Mouse (Mus musculus): ENCODE data around the gene Kif19a.
A peak's percentile ranks its signal among the peaks of the same experiment; 100 is the strongest.

The Kif19a gene

DNA sequence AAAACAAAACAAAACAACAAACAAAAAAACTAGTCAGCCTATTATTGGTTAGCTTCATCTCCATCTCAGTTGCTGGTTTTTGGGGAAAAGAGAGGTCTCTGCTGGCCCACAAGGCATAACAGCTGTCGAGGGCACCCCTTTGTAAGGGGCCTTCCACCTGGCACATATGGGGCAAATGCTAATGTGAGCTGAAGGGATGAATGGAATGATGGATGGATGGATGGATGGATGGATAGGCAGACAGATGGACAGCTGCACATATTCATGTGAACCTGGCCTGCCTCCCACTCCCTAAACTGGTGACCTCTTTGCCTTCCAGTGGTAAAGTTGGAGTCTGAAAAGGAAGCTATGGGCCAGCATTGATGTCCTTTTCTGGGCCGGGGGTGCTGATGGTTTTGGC, 41.8 kb downstream of the Kif19a start:
- DNase-seq (ENCODE audit: low read depth, low spot score): no peak

- DNase-seq (ENCODE audit: low read depth, low spot score): no peak
These were observed 42.7 kb downstream of the Kif19a start for GRCm38 (mm10) chr11:114807686-114808427.

- DNase-seq (ENCODE audit: low read depth, low spot score): no peak
These were observed 44.2 kb downstream of the Kif19a start for GRCm38 (mm10) chr11:114809371-114809770.

DNA sequence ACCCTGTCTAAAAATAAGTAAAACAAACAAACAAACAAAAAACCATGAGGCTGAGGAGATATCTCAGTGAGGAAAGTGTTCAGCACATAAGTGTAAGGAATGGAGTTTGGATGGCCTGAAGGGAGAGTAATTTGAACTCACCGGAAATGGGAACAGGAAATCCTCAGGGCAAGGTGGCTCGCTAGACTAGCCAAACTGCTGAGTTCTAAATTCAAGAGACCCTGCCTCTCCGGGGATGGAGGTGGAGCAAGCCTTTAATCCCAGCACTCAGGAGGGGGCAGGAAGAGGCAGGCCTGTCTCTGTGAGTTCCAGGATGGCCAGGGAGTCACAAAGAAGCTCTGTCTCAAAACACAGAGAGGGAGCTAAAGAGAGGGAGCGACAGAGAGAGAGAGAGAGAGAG, 45.2 kb downstream of the Kif19a start:
- no peak for DNase-seq (ENCODE audit: low read depth, low spot score)

- peak; percentile 29 for DNase-seq (ENCODE audit: low read depth, low spot score)
These were observed 47.6 kb downstream of the Kif19a start for GRCm38 (mm10) chr11:114812731-114813240.

- DNase-seq (ENCODE audit: low read depth, low spot score): no peak
These were observed 49.8 kb downstream of the Kif19a start for GRCm38 (mm10) chr11:114814873-114815592.

DNA sequence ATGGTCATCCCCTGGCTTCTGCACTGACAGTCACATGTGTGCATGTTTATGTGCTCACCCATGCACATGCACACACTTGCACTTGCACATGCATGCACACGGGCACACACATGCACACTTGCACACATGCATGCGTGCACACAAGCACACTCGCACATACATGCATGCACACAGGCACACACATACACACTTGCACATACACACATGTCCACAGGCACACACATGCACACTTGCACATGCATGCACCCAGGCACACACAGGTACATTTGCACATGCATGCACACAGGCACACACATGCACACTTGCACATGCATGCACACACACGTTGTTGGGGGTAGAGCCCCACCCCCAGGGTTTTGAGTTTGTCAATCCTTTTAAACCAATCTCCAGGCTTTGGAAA, 51.7 kb downstream of the Kif19a start:
- DNase-seq (ENCODE audit: low read depth, low spot score): no peak

- DNase-seq (ENCODE audit: low read depth, low spot score): no peak
These were observed 53.0 kb downstream of the Kif19a start for GRCm38 (mm10) chr11:114818185-114818584.

DNA sequence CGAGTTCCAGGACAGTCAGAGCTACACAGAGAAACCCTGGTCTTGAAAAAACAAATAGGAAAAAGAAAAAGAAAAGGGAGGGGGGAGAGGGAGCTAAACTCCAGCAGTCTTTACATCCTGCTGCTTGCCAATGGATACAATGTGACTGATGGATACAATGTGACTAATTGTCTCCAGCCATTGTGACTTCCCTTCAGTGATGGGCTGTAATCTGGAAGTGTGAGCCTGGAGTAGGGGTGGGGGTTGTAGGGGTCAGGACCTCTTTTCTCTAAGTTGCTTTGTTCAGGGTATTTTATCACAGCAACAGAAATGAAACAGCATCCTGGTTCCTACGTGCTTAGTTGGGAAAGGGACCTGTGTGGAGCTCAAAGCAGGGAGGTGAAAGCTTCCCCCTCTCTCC, 53.9 kb downstream of the Kif19a start:
- DNase-seq (ENCODE audit: low read depth, low spot score): no peak

GRCm38 (mm10) chr11:114820444-114820843, 55.3 kb downstream of the Kif19a start:
- no peak for DNase-seq (ENCODE audit: low read depth, low spot score)

- DNase-seq (ENCODE audit: low read depth, low spot score): no peak
These were observed 56.1 kb downstream of the Kif19a start for GRCm38 (mm10) chr11:114821325-114821724.

DNA sequence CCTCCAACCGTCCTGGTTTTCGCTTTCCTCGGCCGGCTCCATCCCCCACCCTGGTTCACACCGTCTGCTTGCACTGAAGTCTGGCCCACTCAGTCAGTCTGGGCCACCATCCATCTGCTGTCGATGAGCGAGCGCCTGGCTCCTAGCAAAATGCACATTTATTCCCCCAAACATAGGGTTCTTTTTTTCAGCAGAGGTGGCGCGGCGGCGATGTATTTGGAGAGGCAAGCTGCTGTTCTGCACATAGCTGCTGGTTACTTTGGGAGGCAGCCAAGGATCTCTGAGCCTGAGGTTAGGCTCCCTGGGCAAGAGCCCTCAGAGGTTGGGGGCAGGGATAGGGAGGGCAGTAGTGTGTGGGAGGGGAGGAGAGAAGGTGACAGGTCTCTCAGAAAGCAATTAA, 57.5 kb downstream of the Kif19a start:
- no peak for DNase-seq (ENCODE audit: low read depth, low spot score)

DNA sequence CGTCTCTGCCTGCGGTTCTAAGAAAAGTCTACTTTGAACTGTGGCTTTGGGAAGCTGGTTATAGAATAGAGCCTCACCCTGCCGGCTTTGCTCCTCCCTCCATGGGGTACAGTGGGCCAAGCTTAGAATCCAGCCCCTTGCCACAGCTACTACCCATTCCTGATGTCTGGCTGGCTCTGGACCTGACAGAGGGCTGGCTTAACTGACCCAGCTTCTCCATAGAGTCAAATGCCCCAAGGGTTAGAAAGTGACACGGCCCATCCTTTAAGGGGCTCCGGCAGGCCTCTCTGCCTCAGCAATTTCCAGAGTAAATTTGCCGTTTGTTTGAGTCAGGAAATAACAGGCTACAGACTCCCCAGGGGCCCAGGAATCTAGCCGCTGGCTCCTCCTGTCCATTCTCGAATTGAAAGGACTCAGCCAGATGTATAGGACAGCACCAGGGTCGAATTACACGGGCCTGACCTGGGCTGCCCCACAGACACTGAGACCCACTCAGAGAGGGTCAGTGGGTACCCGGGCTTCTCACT, 58.1 kb downstream of the Kif19a start:
- DNase-seq (ENCODE audit: low read depth, low spot score): no peak

DNA sequence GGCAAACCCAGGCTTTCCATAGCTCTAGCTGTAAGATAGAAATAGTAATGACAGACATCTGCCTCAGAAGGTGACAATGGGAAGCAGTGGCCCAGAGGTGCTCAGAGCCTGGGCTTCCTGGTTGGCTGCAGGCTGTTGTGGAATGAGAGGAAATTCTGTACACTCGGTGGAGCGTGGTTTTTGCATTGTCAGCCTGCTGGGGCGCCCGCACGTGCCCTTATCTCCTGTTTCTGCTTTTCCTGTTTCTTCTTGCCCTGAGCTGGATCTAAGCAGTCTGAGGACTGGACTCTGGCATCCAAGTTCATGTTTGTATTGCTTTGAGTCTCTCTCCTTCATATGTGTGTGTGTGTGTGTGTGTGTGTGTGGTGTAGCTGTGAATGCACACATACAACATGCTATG, 61.5 kb downstream of the Kif19a start:
- no peak for DNase-seq (ENCODE audit: low read depth, low spot score)

DNA sequence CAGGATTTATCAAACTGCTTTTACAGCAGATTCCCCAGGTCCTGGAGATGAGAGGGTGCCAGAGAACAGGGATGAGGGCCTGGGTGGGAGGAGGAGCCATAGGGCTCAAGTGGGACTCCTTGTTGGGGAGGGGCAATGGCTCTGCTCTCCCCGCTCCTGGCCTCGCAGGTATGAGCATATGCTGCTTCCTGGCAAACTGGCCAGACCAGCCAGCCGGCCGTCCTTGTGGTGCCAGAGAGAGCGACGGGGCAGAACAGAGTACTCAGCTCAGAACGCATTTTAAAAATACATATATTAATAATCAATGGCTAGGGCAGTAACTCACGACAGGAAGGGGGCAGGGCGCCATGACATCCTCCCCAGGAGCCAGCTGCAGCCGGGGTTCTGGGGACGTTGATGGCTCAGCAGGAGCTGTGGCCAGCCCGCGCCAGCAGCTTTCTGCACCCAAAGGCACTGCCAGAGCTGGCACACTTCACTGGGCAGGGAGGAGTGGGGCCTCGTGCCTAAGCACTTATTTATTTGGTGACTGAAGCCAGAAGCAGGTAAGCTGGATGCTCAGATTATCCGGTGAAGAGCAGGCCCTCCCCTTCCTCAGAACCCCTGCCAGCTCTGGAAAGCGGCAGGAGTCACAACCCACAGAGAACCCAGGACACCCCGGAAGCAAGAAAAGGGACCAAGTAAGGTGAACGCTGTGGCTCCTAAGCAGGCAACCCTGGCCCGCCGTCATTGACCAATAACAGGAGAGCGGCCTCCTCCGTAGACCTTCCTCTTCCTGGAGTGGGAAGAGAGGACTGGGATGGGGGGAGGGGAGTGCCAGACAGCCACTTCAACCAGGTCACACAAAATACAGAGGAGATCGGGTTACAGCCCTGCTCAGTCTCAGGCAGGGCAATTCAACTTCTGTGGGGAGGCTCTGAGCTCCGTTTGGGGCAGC, 64.6 kb downstream of the Kif19a start:
- DNase-seq (ENCODE audit: low read depth, low spot score): no peak

GRCm38 (mm10) chr11:114830433-114830773, 65.2 kb downstream of the Kif19a start:
- DNase-seq (ENCODE audit: low read depth, low spot score): no peak

DNA sequence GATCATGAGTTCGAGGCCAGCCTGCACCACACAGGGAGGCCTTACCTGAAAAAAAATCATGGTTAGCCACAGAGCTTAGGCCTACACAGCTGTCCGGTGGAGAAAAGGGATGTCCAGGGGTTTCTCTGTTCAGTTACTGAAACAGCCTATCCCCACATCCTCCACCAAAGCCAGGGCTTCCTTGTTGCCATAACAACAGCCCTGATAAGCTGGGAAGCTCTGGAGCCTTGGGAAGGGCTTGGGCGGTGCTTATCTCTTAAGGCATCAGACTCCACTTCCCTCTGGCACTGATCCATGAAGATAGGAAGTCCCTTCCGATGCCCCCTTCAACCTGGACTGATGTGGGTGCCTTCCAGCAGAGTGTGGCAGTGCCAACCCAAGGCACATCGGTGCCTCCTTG, 68.0 kb downstream of the Kif19a start:
- no peak for DNase-seq (ENCODE audit: low read depth, low spot score)
